Mouse (Mus musculus): ENCODE measurements around the gene Tmem43. TPM values are rescaled to one million over a fixed set of nuclear protein-coding genes. Genes with fewer than 3 reads are reported as not detected.

Gene Tmem43
- polyA plus RNA-seq, 1 experiment = 87.5 TPM

GRCm38 (mm10) chr6:91486736-91487453, 13.4 kb downstream of the Tmem43 start:
- no peak overlapping the region for H3K27ac ChIP-seq (ENCODE audit: insufficient read depth, low read depth, low read length)
- no peak for TF ChIP-seq POLR2A (IDR thresholded peaks at IDR 0.05; ENCODE audit: borderline replicate concordance, low read depth, low read length)
- no peak for TF ChIP-seq CTCF (IDR thresholded peaks at IDR 0.05; ENCODE audit: low read depth, low read length)

GRCm38 (mm10) chr6:91488496-91489212, 15.2 kb downstream of the Tmem43 start:
- Histone ChIP-seq H3K27ac (ENCODE audit: insufficient read depth, low read depth, low read length) (peak overlapping the region; percentile 72), H3K4me3 (ENCODE audit: insufficient read depth, low read length) (no peak overlapping the region)
- TF ChIP-seq POLR2A (IDR thresholded peaks at IDR 0.05; ENCODE audit: borderline replicate concordance, low read depth, low read length) (no peak), CTCF (IDR thresholded peaks at IDR 0.05; ENCODE audit: low read depth, low read length) (no peak)

More at GRCm38 (mm10) chr6:91486736-91487453, 13.4 kb downstream of the Tmem43 start:
- peaks cover 35% of the 10 kb centered on the region for H3K4me1 ChIP-seq (ENCODE audit: control insufficient read depth, insufficient read depth, low read length)
- no peak overlapping the region for H3K4me3 ChIP-seq (ENCODE audit: insufficient read depth, low read length)

GRCm38 (mm10) chr6:91489872-91490271, 16.4 kb downstream of the Tmem43 start:
- no peak for TF ChIP-seq POLR2A (IDR thresholded peaks at IDR 0.05; ENCODE audit: borderline replicate concordance, low read depth, low read length)
- no peak for TF ChIP-seq CTCF (IDR thresholded peaks at IDR 0.05; ENCODE audit: low read depth, low read length)
- Histone ChIP-seq H3K27ac (ENCODE audit: insufficient read depth, low read depth, low read length) (no peak overlapping the region), H3K4me3 (ENCODE audit: insufficient read depth, low read length) (no peak overlapping the region), H3K4me1 (ENCODE audit: control insufficient read depth, insufficient read depth, low read length) (peaks cover 19% of the 10 kb centered on the region)

More at GRCm38 (mm10) chr6:91488496-91489212, 15.2 kb downstream of the Tmem43 start:
- H3K4me1 ChIP-seq (ENCODE audit: control insufficient read depth, insufficient read depth, low read length) = peaks cover 24% of the 10 kb centered on the region

GRCm38 (mm10) chr6:91491004-91491403, 17.5 kb downstream of the Tmem43 start:
- H3K27ac ChIP-seq (ENCODE audit: insufficient read depth, low read depth, low read length) = no peak overlapping the region
- peaks cover 19% of the 10 kb centered on the region for H3K4me1 ChIP-seq (ENCODE audit: control insufficient read depth, insufficient read depth, low read length)
- TF ChIP-seq POLR2A (IDR thresholded peaks at IDR 0.05; ENCODE audit: borderline replicate concordance, low read depth, low read length) (no peak), CTCF (IDR thresholded peaks at IDR 0.05; ENCODE audit: low read depth, low read length) (no peak)
- no peak overlapping the region for H3K4me3 ChIP-seq (ENCODE audit: insufficient read depth, low read length)

- Histone ChIP-seq H3K4me1 (ENCODE audit: control insufficient read depth, insufficient read depth, low read length) (peaks cover 19% of the 10 kb centered on the region), H3K4me3 (ENCODE audit: insufficient read depth, low read length) (no peak overlapping the region), H3K27ac (ENCODE audit: insufficient read depth, low read depth, low read length) (no peak overlapping the region)
- TF ChIP-seq CTCF (IDR thresholded peaks at IDR 0.05; ENCODE audit: low read depth, low read length) (no peak), POLR2A (IDR thresholded peaks at IDR 0.05; ENCODE audit: borderline replicate concordance, low read depth, low read length) (no peak)
These were observed 19.6 kb downstream of the Tmem43 start for GRCm38 (mm10) chr6:91493053-91493452.

- peaks cover 10% of the 10 kb centered on the region for H3K4me1 ChIP-seq (ENCODE audit: control insufficient read depth, insufficient read depth, low read length)
- no peak overlapping the region for H3K4me3 ChIP-seq (ENCODE audit: insufficient read depth, low read length)
- no peak for TF ChIP-seq POLR2A (IDR thresholded peaks at IDR 0.05; ENCODE audit: borderline replicate concordance, low read depth, low read length)
- no peak for TF ChIP-seq CTCF (IDR thresholded peaks at IDR 0.05; ENCODE audit: low read depth, low read length)
- H3K27ac ChIP-seq (ENCODE audit: insufficient read depth, low read depth, low read length) = no peak overlapping the region
These were observed 21.0 kb downstream of the Tmem43 start for GRCm38 (mm10) chr6:91494526-91494925.

- Histone ChIP-seq H3K27ac (ENCODE audit: insufficient read depth, low read depth, low read length) (no peak overlapping the region), H3K4me1 (ENCODE audit: control insufficient read depth, insufficient read depth, low read length) (peaks cover 23% of the 10 kb centered on the region), H3K4me3 (ENCODE audit: insufficient read depth, low read length) (no peak overlapping the region)
- TF ChIP-seq CTCF (IDR thresholded peaks at IDR 0.05; ENCODE audit: low read depth, low read length) (no peak), POLR2A (IDR thresholded peaks at IDR 0.05; ENCODE audit: borderline replicate concordance, low read depth, low read length) (no peak)
These were observed 29.8 kb downstream of the Tmem43 start for GRCm38 (mm10) chr6:91503302-91503701.

- Histone ChIP-seq H3K4me1 (ENCODE audit: control insufficient read depth, insufficient read depth, low read length) (peaks cover 25% of the 10 kb centered on the region), H3K4me3 (ENCODE audit: insufficient read depth, low read length) (no peak overlapping the region), H3K27ac (ENCODE audit: insufficient read depth, low read depth, low read length) (peak overlapping the region; percentile 59)
- TF ChIP-seq POLR2A (IDR thresholded peaks at IDR 0.05; ENCODE audit: borderline replicate concordance, low read depth, low read length) (no peak), CTCF (IDR thresholded peaks at IDR 0.05; ENCODE audit: low read depth, low read length) (no peak)
These were observed 32.5 kb downstream of the Tmem43 start for GRCm38 (mm10) chr6:91506036-91506435.

- TF ChIP-seq CTCF (IDR thresholded peaks at IDR 0.05; ENCODE audit: low read depth, low read length) (no peak), POLR2A (IDR thresholded peaks at IDR 0.05; ENCODE audit: borderline replicate concordance, low read depth, low read length) (no peak)
- H3K4me3 ChIP-seq (ENCODE audit: insufficient read depth, low read length) = no peak overlapping the region
- H3K27ac ChIP-seq (ENCODE audit: insufficient read depth, low read depth, low read length) = no peak overlapping the region
- peaks cover 25% of the 10 kb centered on the region for H3K4me1 ChIP-seq (ENCODE audit: control insufficient read depth, insufficient read depth, low read length)
These were observed 34.5 kb downstream of the Tmem43 start for GRCm38 (mm10) chr6:91508041-91508440.

GRCm38 (mm10) chr6:91509326-91509725, 35.8 kb downstream of the Tmem43 start:
- no peak overlapping the region for H3K4me3 ChIP-seq (ENCODE audit: insufficient read depth, low read length)
- TF ChIP-seq CTCF (IDR thresholded peaks at IDR 0.05; ENCODE audit: low read depth, low read length) (peak; percentile 72), POLR2A (IDR thresholded peaks at IDR 0.05; ENCODE audit: borderline replicate concordance, low read depth, low read length) (no peak)
- no peak overlapping the region for H3K27ac ChIP-seq (ENCODE audit: insufficient read depth, low read depth, low read length)
- H3K4me1 ChIP-seq (ENCODE audit: control insufficient read depth, insufficient read depth, low read length) = peaks cover 27% of the 10 kb centered on the region

Measured in bone marrow macrophage, adult 2 months (primary cell).